Mouse (Mus musculus) brain, embryonic 14.5 days (tissue): ENCODE measurements around the gene Pask.

Source experiments
- CTCF ChIP-seq: fragments of 200-500 bp; IDR thresholded peaks from 2 replicates; pipeline ENCODE4 v1.5.1; 2012; ENCODE audit warnings: inconsistent platforms, mild to moderate bottlenecking, moderate library complexity, borderline replicate concordance; ENCODE audit not compliant: insufficient read depth, insufficient read length; ENCODE audit errors: extremely low read depth
- POLR2A ChIP-seq: fragments of 200-500 bp; IDR thresholded peaks from 2 replicates; pipeline ENCODE4 v1.6.1; 2012; ENCODE audit warnings: mild to moderate bottlenecking, inconsistent platforms, borderline replicate concordance; ENCODE audit not compliant: poor library complexity, insufficient read depth, insufficient read length, severe bottlenecking; ENCODE audit errors: extremely low read depth

- TF ChIP-seq CTCF = no peak
- no peak for TF ChIP-seq POLR2A
Observed at GRCm38 (mm10) chr1:93277041-93277440, 66.2 kb downstream of the Pask start.
